Mouse (Mus musculus): Measurements from ENCODE around the gene Milr1.

DNA sequence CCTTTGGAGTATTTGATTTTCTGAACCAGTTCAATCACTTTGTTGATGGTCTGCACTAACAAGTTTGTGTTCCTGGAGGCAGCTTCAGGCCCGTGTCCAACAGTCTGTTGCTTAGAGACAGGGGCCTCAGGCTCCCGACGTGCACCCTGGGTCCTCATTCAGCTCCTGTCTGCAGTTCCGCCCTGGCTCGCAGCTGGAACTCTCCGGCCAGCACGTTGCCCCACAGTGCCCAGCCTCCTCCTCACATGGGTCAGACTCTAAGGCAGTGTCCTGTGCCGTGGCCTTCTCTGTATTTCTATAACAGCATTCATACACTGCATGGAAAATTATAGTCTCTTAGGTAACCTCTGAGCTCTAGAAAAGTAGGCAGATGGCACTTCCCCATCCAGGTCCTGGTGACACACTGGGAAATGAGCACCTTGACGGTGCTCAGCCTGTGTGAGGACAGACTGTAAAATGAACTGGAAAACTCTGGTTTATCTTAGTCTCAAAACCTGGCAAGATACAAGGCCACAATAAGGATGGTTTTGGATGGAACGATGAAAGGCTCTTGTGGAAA, 51.1 kb downstream of the Milr1 start:
- no peak for TF ChIP-seq POLR2A (IDR thresholded peaks at IDR 0.05; ENCODE audit: extremely low read depth, insufficient read depth, low read length)
- TF ChIP-seq CTCF (IDR thresholded peaks at IDR 0.05; ENCODE audit: extremely low read depth, insufficient read depth, low read length), result no peak

All from cortical plate, adult 2 months (tissue).